Mouse (Mus musculus) thymus, postnatal 36 days (tissue): ENCODE data around the gene Olfr722.
"Not testable (repeated sequence)": the region's sequence is repeated elsewhere in the genome, so short reads cannot be mapped to it uniquely, and the experiment has no call there.

Source experiments
- DNase-seq, 2 experiments: peaks; one replicate each; pipeline ENCODE4 v3.0.0; 2022; ENCODE audit warnings: mixed read lengths in 2 of 2

Gene Olfr722

GRCm38 (mm10) chr14:49901899-49902298 lies at the start of gene Olfr722:
TSS of gene Olfr722 (minus strand) at chr14:49901999.
- no peak for DNase-seq

DNA sequence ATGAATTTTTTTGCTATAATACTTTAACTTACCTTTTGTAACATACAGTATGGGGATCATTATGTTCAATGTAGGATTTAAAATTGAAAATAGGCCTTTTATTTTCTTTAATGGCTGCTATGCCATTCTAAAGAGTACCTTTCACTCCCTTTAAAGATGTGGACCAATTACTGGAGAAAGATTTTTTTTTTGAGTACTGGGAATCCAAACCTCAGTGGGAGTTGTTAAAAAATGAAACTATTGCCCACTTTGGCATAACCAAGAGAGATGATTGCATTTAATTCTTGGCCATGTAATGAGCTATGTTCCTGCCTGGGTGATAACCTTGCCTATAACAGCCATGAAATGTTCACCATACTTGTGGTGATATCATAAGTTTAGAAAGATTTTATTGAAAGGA lies 29.9 kb upstream of the Olfr722 start, which contains the start of gene Olfr723:
Gene Olfr723 (minus strand): TSS at position 101 of the 400 bp plus-strand sequence.
- DNase-seq: not testable (repeated sequence)

DNA sequence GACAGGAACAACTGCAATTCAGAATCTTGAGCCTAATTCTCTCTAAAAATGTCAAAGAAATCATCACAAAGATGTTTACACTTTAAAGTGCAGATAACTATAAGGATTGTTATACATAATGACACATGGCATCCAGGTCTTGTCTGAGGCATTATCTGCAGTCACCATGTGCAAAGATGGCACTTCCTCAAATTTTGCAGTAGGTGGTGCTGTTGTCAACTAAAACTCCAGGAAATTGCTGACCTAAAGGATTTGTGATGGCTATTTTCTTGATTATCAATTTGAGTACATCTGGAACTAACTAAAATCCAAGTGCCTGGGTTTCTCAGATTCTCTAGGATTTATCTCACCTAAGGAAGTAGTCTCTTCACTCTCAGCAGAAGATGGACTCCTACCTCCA lies 41.4 kb downstream of the Olfr722 start:
- no peak for DNase-seq
